Mouse (Mus musculus) thymus, adult 2 months (tissue): Measurements from ENCODE around the gene Rwdd2b.

Experiments used
- CTCF ChIP-seq: fragments of 200-500 bp; IDR thresholded peaks from 2 replicates; pipeline ENCODE4 v1.5.1; 2012; ENCODE audit warnings: mild to moderate bottlenecking, control low read depth, low read length, moderate library complexity, borderline replicate concordance; ENCODE audit not compliant: control insufficient read depth, poor library complexity, insufficient read depth; ENCODE audit errors: extremely low read depth
- POLR2A ChIP-seq: fragments of 200-500 bp; IDR thresholded peaks from 2 replicates; pipeline ENCODE4 v1.6.1; 2012; ENCODE audit warnings: mild to moderate bottlenecking, low read length, control low read depth, moderate library complexity; ENCODE audit not compliant: control insufficient read depth, poor library complexity, insufficient read depth; ENCODE audit errors: extremely low read depth

DNA sequence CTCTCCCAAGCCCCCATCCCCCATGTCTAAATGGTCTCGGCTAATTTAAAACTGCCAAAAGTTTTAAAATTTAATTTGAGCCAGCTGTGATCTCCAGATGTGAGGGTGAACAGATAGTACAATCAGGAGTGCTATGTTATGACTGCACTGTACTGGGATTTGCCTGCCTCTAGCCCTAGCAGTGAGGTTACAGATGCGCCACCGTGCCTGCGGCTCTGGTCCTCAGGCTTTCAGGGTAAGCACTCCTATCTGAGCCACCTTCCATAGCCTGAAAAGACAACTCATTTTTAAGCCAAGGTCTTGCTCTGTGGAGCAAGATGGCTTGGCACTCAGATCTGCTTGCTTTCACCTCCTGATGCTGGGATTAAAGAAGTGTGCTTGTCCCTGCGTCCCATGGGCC lies 44.0 kb upstream of the Rwdd2b start:
- TF ChIP-seq CTCF (no peak), POLR2A (no peak)
